Mouse (Mus musculus): Measurements from ENCODE around the gene Sntg2.

GRCm38 (mm10) chr12:30228004-30228403, 145.2 kb downstream of the Sntg2 start:
- no peak for TF ChIP-seq USF1 (IDR thresholded peaks at IDR 0.05; ENCODE audit: low read depth)
- no peak for TF ChIP-seq TCF12 (IDR thresholded peaks at IDR 0.05; ENCODE audit: insufficient read depth, poor library complexity, severe bottlenecking)
- TF ChIP-seq POLR2A (IDR thresholded peaks at IDR 0.05; ENCODE audit: insufficient read length, low read depth), result no peak
- no peak for TF ChIP-seq MYOG (IDR thresholded peaks at IDR 0.05; ENCODE audit: control insufficient read depth in 1 of 3, insufficient read depth in 1 of 3, insufficient read length in 2 of 3, low read depth in 2 of 3)
- TF ChIP-seq POLR2AphosphoS2 (IDR thresholded peaks at IDR 0.05; ENCODE audit: insufficient read length, low read depth), result no peak
- no peak for TF ChIP-seq E2F4 (IDR thresholded peaks at IDR 0.05; ENCODE audit: insufficient read depth)
- no peak for TF ChIP-seq MYOD1 (IDR thresholded peaks at IDR 0.05; ENCODE audit: control insufficient read depth in 1 of 3, insufficient read length in 2 of 3, low read depth in 2 of 3)
- TF ChIP-seq TCF3 (IDR thresholded peaks at IDR 0.05; ENCODE audit: insufficient read length, low read depth), result no peak

All from myocyte (in vitro differentiated cells).